Mouse (Mus musculus) cerebellum, adult 9-11 months (tissue): ENCODE measurements around the gene Klk13.
"Not testable (repeated sequence)": the region's sequence is repeated elsewhere in the genome, so short reads cannot be mapped to it uniquely, and the experiment has no call there.

ENCODE experiments used
- DNase-seq: peaks from one replicate; pipeline ENCODE4 v3.0.0; 2022

Klk13 gene

DNA sequence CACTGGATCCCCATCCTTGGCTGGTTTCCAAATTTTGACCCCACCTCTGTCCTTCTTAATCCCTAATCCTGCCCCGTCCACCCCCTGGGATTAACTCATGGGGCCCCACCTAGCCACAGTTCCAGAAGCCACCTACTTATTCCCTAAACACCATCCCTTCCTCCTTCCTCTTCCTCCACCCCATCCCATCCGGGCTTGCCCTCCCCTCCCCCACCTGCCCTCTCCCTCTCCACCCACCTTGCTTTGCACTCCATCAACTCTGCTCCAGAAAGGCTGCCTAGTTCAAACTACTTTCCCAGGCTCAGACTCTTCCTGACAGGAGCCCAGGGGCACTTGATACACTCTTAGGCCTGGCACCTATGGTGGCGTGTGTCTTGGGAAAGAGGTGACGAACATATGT is at the start of gene Klk13:
Gene Klk13 (plus strand): TSS at position 301 of the 400 bp plus-strand sequence.
- no peak for DNase-seq

DNA sequence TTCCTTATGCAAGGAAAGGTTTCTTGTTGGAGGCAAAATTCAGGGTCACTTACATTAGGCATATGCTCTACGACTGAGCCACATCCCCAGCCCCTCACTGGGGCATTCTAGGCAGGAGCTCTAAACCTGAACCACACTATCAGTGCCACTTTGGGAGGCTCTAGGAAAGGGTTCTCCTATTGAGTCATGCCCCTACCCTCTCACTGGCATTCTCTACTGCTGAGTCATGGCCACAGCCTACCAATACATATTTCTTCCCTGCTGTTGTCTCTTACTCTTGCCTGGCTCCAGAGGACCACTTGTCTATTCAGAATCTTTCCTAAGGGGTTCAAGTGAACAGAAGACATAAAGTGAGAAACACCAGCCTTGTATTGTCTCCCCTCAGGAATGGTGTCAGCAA is 49.6 kb upstream of the Klk13 start:
- DNase-seq = no peak

DNA sequence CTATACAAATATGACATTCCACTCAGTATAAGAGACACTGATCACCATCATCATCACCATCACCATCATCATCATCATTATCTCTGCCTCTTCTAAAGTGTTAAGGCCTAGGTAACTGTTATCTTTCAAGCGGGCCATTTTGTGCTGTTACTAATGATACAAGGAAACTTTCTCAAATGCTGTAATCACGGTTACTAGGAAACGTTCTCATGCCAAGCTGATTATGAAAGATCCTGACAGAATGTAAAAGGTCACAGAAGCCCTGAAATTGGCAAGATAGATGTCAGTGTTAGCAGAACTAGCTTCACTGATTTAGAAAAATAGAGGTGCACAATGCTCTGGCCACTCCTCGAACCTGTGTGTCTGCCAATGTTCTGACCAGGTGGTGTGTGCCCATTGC is 45.1 kb upstream of the Klk13 start:
- DNase-seq = not testable (repeated sequence)

DNA sequence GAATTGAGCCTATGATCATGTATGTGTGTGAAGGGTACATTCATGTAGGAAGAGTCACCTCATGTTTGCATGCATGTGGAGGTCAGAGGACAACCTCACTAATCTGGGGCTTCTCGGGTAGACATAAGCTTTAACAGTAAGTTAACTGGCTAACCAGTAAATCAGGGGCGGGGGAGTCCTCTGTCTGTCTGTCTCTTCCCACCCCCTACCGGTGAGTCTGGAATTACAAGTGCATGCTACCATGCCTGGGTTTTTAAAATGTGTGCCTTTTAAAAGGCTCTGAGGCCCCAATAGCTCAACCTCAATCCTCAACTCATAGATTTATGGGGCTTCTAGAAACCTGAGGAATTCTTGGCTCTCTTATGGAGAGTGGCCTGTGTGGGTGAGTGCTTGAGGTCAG is 43.8 kb upstream of the Klk13 start:
- no peak for DNase-seq

DNA sequence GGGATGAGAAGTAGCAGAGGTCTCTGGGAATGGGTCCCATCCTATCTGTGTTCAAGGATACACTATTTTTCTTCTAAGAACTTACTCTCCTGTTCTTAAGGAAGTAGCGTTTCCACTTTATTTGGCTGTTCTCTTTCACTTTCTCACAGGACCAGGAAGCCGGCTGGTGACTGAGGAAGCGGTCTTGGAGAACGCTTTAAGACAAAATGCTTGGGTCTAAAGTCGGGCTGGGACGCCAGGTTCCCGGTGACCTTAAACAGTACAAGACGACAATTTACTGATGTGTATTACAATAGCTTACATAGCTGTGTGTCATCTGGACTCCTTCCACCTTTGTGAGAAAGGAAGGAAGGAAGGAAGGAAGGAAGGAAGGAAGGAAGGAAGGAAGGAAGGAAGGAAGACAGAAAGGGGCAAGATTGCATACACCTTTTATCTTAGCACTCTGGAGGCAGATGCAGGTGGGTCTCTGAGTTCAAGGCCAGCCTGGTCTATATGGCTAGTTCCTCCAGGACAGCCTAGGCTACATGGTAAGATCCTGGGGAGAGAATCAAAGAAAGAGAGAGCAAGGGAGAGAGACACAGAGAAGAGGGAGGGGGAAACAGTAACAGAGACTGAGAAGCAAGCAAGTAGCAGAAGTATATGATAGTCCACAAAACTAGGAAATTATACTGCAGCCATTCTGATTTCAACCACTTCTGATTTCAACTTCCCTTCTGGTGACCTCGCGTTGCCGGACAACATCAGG is 41.1 kb upstream of the Klk13 start:
- peak; percentile 45 for DNase-seq

DNA sequence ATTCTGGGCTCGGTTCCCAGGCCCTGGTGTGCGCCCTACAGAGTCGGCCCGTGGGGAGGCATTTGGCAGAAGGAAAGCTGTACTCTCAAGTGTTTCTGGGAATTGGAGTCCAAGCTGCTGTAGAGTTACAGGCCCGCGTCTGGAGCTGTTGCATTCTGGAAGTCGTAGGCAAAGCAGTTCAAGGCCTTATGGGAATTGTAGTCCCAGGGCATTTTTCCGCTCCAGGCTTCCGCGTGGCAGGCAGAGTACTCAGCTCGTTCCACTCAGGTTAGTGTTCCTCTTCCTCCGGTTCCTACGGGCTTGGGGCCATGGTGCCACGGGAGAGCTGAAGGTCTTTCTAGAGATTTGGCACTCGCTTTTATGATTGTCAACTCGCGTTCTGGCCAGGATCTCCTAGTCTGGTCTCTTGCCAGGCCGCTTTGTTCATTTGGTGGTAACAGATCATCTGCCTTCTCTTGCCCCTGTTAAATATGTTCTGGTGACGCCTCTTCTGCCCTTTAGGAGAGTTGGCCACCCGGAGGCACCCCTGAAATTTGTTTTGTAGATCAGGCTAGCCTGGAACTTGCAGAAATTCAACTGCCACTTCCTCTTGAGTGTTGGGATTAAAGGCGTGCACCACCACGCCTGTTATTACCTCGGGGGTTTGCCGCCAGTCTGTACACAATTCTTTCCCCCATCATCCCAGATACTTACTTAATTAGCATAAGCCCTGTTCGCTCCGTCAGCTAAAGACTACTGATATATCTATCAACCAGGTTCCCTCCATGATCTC is 40.4 kb upstream of the Klk13 start, which contains the start of gene Ctu1:
Gene Ctu1 (plus strand): TSS at position 208 of the 772 bp plus-strand sequence.
- DNase-seq = peak; percentile 94

DNA sequence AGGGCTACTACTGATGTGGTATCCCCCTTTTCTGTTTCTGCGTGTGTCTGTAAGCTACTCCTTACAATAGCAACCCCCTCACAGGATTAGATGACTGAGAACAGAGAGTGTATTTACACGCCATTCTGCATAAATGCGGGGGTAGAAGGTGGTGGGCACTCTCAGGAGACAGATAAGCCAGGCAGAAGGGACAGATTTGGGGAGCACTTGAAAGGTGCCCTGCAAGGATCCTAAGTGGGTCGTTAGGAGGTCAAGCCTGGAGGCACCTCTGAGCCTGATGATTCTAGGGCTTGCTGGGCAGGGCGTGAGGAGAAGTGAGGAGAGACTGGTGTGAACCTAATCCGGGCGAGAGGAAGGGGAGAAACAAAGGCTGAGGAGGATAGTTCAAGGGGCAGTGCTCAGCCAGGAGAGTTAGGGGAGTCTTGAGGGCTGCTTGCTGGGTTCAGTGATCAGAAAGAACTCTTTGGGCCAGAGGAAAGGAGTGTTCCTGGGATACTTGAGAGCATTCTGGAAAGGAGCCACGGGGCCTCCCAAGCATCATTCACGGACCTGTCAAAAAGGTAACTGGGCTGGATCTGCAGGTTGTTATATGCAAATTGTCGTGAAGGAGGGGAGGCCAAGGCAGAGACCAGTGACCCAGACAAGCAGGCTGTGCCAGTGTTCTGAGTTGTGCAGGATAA is 39.6 kb upstream of the Klk13 start:
- DNase-seq = peak; percentile 46

DNA sequence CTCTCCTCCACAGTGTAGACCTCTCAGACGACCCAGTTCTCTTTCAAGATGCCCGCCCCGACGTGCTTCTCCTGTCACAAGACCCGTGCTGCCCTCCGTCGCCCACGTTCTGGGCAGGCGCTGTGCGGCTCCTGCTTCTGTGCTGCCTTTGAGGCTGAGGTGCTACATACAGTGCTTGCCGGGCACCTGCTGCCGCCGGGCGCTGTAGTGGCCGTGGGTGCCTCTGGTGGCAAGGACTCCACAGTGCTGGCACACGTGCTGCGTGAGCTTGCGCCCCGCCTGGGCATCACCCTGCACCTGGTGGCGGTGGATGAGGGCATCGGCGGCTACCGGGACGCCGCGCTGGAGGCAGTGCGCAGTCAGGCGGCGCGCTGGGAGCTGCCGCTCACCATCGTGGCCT is 37.3 kb upstream of the Klk13 start:
- peak; percentile 30 for DNase-seq

DNA sequence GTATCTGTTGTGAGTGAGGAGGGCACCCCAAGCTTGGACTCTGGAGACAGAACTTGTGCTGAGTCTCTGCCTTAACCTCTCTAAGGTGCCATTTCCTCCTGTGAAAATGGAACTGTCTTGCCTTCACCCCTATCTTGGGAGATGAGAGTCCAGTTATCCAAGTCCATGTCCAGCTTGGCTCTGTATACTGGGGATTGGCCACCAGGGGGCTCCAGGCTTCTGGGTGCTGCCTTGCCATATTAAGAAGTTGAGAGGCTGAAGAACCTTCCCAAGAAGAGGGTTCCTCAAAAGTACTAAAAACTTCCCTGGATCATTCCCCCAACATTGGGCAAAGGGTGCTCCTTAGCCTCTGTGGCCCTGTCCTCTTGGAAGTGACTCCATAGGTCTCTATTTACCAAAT is 33.9 kb upstream of the Klk13 start:
- DNase-seq = no peak

DNA sequence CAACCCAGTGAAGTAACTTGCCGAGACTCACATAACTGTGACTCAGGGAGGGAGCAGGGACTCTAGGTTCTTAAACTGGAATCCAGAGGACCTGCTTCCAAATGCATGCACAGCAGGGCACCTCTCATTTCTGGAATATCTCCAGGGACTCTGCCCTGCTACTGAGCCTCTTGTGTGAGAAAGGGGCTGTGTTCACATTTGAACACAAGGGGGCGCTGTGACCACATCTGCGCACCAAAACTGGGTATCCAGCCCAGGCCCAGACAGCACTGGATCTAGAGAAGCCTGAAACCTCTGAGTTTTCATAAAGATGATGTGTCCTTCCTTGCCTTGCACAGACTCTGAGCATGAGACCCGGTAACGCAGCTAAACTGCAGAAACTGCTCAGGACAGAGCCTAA is 31.4 kb upstream of the Klk13 start:
- DNase-seq = peak; percentile 20

DNA sequence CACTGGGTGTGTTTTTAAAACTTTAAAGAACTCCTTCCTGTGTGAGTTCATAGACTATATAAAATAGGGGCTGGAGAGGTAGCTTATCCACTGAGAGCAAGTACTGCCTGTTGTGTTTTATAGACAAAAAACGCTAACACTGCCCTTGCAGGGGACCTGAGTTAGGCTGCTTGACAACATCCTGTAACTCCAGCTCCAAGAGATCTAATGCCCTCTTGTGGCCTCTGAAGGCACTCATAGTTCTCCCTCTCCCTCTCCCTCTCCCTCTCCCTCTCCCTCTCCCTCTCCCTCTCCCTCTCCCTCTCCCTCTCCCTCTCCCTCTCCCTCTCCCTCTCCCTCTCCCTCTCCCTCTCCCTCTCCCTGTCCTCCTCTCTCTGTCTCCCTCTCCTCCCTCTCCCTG is 29.9 kb upstream of the Klk13 start:
- DNase-seq = not testable (repeated sequence)

DNA sequence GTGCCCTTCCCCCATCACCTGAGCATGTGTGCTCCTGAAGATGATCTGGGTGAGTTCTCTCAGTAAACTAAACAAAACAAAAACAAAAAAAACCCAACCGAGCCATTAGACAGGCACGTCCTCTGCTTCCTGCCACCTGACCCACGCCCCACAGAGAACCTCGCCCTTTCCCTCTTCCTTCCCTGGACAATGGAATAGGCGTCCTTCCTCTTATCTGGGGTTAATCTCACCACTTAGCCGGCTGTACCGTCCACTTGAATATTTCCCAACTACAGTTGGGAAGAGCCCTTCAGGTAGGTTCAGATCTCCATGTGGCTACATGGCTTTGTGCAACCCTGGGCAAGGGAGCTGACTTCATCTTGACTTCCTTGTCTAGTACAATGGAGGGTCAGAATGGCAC is 27.3 kb upstream of the Klk13 start:
- DNase-seq = no peak

DNA sequence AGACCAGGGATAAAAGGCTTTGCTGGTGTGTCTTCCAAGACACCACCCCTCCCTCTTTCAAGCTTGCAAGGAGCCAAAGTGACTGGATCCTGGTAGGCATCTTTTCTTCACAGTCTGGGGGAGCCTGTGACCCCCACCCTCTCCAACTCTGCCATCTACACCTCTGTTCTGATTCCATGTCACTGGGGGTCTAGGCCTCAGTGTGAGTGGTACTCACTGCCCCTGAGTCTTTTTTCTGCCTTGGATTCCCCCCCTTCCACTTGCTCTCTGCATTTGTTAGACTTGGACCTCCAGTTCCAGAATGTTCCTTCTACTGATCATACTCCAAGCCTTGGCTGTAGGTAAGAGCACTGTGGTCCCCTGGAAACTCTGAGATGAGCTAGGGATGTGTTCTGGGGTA is 22.2 kb upstream of the Klk13 start, which contains the start of gene Klk14:
Gene Klk14 (plus strand): TSS at position 301 of the 400 bp plus-strand sequence.
- DNase-seq = no peak

DNA sequence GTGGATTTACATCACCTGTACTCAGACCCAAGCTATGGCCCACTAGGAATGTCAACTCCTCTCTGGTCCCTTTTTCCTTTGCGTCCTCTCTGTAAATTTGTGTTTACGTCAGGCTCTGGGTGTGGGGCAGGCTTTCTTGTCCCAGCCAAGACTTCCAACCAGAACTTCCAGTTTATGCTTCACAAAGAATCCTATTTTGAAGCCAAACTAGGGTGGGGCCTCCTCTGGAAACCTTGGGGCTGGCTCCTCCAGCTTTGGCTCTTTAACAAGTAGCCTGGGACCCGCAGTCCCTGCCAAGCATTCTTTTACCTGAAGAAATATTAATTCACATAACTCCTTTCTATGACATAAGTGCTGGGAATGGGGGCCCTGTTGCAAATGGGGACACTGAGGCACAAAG is 2.3 kb upstream of the Klk13 start:
- DNase-seq = no peak

DNA sequence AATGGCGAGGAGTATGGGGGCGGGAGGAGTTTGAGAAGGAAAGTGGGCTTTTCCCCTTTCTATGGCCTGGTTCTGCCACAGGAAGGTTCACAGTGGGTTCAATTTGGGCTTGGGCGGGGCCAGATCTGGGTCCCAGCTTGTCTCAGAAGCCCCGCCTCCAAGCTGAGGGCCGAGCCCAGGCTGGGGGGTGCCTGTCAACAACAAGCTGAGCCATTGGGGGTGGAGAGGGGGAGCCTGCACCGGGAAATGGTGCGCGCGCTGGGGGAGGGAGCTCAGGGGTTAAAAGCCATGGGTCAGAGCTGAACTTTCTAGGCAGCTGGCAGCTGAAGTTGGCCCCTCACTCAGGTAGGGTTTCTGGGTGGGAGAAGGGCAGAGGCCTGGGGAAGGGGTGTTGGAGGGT is 550 bp downstream of the Klk13 start:
- no peak for DNase-seq

DNA sequence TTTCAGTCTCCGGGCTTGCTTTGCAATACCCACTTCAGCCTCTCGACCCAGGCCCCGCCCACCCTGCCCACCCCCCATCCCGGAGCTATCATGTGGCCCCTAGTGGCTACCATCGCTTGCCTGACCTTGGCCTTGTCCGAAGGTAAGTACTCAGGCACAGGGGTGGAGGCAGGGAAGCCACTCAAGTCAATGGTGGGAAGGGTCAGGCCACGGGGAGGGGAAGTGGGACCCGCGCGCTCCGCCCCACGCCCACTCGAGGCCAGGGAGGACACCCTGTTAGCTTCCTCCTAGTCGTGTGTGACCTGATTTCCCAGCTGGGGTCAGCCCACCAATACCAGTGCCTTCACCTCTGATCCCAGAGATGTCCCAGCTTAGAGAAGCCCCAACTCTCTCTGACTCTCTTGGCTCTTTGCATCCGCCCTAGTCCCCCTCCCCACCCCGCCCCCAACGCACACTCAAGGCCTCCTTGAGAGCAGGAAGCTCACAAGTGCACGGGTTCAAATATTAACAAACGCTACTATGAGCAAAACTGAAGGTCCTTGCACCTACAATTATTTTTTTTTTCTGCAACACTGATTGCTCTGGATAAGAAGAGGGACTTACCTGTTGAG is 1.5 kb downstream of the Klk13 start:
- DNase-seq = no peak

DNA sequence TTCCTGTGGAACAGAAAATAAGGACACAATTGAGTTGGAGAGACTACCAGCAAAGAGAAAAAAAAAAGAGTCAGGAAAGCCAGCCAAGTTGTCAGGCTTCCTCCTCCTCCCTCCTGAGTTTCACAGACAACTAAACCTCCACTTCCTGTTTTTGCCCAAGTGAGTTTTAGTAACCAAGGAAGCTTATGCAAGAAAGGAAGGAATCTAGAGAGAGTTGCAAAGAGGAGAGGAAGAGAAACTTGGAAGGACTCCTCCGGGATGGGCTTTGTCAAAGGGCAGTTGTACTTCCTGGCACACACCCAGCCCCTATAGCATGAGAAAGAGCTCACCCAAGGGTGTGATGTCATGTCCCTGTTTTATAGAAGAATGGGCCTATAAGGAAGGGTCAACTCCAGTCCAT is 35.4 kb downstream of the Klk13 start:
- DNase-seq = no peak

DNA sequence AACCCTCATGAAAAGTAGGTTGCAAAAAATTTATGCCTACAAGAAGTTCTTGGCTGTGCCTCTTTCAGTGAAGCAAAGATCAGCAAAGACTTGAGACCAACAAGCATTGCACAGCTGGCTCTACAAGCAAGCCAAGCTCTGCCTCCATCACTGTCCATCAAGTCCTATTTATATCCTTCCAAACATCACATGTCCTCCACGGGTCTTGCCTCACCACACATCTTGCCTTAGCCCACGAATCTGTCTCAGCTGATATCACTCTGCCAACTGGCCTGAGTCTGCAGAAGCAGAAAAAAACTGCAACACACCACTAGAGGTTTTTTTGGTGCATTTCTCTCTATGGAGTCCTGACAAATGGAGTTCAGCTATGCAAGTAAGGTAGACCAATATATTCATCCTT is 40.4 kb downstream of the Klk13 start:
- DNase-seq = no peak

DNA sequence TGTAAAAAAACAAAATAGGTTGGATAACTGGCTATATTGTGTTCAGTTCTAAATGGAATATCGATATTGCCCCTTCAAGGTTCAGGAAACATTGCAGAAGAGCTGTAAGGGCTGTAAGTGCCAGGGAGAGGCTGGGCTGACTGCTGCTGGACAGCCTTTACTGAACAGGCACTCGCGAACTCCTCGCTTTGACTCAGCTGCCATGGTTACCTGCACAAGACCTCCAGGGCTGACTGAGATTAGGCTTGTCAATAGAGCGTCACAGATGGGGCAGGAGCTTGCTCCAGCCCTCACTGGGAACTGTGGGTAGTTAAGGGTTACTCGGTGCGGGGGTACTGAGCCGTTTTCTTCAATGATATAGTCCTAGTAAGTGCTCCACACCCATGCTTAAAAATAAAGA is 54.1 kb downstream of the Klk13 start:
- DNase-seq = no peak

DNA sequence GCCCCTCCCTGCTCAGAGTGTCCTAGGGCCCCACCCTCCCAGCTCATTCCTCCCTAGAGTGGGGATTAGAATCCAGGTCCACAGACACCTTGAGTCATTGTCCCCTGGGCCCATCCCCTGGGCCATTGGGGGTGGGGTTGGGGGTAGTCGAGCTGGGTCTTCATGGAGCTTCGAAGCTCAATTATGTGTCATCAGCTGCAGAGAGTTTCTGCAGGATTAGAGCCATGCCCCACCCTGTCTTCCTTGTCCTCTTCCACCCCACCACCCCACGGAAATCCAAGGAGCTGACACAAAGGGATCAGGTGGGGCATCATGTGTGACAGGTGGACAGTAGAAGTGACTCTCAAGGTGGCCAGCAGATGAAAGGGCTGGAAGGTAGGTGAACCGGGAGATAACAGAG is 56.2 kb downstream of the Klk13 start, which contains the start of gene Klk12:
Gene Klk12 (plus strand): TSS at position 301 of the 400 bp plus-strand sequence.
- DNase-seq = no peak

DNA sequence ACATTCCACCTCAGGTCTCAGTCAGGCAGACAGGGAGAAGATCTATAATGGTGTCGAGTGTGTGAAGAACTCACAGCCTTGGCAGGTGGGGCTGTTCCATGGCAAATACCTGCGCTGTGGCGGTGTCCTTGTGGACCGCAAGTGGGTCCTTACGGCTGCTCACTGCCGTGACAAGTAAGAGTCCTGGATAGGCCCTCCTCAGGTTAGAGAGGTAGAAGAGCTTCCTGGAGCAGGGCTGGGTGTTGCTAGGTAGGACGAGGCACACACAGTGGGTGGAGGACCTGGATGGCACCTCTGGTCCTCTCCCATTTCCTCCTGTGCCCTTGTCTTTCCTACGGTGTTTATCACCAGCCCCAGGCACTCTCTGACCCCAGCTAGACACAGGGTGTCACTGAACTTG is 57.3 kb downstream of the Klk13 start:
- DNase-seq = no peak

DNA sequence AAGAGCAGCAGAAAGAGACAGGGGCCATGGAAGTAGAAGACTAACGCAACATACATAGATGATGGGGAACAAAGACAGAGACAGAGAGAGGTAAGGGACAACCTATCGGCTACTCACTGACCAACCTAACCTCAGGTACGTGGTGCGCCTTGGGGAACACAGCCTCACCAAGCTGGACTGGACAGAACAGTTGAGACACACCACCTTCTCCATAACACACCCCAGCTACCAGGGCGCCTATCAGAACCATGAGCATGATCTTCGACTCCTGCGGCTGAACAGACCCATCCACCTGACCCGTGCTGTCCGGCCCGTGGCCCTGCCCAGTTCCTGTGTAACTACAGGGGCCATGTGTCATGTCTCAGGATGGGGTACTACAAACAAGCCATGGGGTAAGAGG is 58.3 kb downstream of the Klk13 start:
- DNase-seq = no peak

DNA sequence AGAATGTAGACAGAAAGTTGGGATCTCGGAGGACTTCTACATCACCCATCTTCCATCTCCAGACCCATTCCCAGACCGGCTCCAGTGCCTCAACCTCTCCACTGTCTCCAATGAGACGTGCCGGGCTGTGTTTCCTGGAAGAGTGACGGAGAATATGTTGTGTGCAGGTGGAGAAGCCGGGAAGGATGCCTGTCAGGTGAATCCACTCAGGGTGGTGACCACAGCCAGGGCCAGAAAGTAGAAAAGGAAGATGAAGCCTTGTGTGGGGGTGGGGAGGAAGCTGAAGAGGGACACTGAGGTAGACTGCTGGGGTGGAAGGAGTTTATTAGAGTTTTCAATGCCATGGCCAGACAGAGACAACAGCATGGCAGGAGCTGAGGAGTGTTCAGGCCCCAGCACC is 59.5 kb downstream of the Klk13 start:
- DNase-seq = no peak
